Mouse (Mus musculus) heart, embryonic 14.5 days (tissue): ENCODE measurements around the gene Shld2. TPM values are rescaled to one million over a fixed set of nuclear protein-coding genes. Genes with fewer than 3 reads are reported as not detected.

Experiments
- polyA plus RNA-seq: library from polyadenylated mRNA; unstranded; fragments of >200 nt; fragmentation: Nextera tagmentation; extraction: Ambion mirVana; gene quantifications from 2 replicates; pipeline ENCODE4 v1.2.1, GENCODE M21; 2014

The Shld2 gene
- polyA plus RNA-seq, 1 experiment from 2014 or later, result 7.1 TPM

Other genes starting within 250 kb of the Shld2 start
- 1.2 TPM in 2 replicates for gene Anxa8, start 224.5 kb downstream of the Shld2 start, polyA plus RNA-seq
- not detected in 2 replicates for gene A630023A22Rik, start 207.7 kb downstream of the Shld2 start, polyA plus RNA-seq
- 0.05 and 0.16 TPM in 2 replicates for gene Npy4r, start 158.0 kb downstream of the Shld2 start, polyA plus RNA-seq
- gene Gprin2, start 108.8 kb downstream of the Shld2 start, polyA plus RNA-seq, result 0.08 and 0.20 TPM in 2 replicates
- 0.13 and 0.23 TPM in 2 replicates for gene Syt15, start 90.9 kb downstream of the Shld2 start, polyA plus RNA-seq
- 65.4 and 68.0 TPM in 2 replicates for gene Glud1, start 234 bp upstream of the Shld2 start, polyA plus RNA-seq
- not detected in 2 replicates for gene Fam25c, start 44.9 kb upstream of the Shld2 start, polyA plus RNA-seq
- gene Sncg, start 64.3 kb upstream of the Shld2 start, polyA plus RNA-seq, result 2.0 and 4.3 TPM in 2 replicates
- 28.8 and 31.7 TPM in 2 replicates for gene Mmrn2, start 65.0 kb upstream of the Shld2 start, polyA plus RNA-seq
- 44.2 and 49.0 TPM in 2 replicates for gene Bmpr1a, start 192.8 kb upstream of the Shld2 start, polyA plus RNA-seq
- gene 9230112D13Rik, start 212.3 kb upstream of the Shld2 start, polyA plus RNA-seq, result not detected in 2 replicates